Mouse (Mus musculus): ENCODE data around the gene CN725425.

Gene CN725425

DNA sequence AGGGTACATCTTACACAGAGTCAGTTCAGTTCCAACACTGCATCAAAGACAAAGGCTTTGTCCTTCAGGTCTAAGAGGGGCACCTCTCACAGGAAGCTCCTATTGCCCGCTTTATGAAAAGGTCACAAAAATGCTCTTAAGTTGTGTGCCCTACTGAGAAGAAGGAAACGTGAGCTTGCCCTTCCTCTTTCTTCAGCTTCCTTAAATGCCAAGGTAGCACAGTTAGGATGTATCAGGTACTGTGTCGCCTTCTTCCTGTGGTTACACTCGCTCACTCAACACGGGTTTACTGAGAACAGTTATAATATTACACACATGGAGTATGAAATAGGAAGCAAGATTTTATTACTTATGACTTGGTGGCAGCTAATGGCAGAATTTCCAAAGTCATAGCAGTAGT is 38.0 kb downstream of the CN725425 start:
- no peak for DNase-seq

DNA sequence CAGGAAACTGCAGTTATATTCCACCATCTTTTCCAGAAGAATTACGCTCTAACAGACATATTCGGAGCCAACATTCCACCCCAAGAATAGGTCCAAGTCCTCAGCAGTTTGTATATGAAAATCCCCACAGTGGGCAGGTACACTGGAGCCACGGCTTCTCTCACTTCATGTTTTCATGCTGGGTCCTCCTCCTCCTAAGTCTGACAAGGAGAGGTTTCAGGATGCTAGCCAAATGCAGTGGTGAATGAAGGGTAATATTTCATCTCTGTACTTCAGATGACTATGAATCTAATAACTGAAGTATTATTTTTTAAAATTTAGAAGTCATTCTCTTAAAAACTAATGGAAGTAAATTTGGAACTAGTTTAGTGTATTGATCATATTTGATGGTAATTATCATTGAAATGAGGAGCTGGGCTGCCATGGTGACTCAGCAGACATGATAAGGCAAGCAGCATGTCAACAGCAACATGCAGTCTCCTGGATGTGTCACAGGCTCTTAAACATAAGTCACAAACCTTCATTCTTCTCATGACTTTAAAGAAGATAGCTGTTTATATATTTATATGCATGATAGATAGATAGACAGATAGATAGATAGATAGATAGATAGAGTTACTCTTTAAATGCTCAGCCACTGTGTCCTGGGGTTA is 41.5 kb downstream of the CN725425 start:
- DNase-seq = no peak

DNA sequence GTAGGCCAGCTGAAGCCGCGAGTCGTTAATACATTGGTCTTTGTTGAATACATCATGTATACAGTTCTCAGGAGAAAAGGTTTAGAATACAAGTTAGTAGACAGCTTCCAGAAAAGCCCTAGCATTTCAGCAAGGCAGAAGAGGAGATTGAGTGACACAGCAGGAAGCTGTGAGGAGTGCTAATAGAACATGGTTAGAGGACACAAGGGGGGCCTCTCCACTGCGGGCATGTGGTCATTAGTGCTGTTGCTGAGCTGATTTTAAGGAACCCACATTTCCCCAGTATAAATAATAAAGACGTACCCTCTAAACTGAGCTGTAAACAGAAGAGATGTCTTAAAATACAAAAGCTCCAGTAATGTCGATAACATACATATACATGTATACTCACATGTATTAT is 51.5 kb downstream of the CN725425 start:
- DNase-seq = no peak

DNA sequence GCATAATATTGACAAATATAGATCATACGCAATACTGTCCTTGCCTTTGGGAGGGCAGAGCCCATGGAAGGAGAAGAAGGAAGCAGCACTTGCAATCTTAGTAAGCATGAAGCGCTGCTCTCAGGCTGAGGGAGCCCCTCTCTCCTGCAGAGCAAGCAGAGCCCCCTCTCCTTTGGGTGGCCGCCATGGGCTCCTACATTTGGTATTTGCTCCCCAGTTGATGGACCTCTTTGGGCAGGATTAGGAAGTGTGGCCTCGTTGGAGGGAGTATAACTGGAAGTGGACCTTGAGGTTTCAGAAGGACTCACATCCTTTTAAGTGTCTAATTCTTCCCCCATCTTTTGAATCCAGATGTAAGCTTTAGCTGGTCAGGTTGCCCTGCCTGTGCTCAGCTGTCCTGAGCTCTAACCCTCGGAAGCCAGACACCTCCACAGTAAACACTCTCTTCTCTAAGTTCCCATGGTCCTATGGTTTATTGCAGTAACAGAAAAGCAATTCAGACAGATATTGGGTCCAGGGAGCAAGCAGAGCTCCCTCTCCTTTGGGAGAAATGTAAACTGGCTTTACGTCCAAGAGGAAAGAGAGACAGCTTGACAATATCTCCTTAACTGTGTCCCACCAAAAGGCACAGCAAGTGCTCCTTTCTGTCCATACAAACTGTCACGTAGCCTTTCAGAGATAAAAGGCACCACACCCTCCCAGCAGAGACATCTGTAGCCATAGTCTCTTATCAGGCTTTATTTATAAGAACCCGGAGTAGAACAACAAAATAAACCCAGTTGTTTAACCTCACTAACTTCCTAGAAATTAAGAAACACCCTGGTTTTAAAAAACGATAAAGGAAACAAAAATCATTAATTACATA is 52.5 kb downstream of the CN725425 start:
- no peak for DNase-seq

DNA sequence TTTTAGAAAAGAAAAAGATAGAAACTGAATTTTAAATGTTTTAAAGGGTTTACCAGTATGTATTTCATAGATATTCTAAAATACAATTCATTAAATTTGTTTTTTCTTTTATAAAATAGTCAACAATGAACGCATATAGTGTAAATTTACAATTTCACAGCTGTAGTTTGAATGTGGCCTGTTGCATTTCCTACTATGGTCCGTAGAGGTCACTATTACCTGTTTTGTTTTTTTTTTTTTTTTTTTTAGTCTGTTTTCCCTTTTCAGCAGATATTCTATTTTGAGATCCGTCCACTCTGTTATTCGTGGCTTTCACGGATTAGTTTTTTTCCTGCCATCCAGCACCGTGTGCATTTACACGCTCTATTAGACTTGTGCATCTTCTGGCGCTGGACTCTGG is 53.7 kb downstream of the CN725425 start:
- peak; percentile 7 for DNase-seq

DNA sequence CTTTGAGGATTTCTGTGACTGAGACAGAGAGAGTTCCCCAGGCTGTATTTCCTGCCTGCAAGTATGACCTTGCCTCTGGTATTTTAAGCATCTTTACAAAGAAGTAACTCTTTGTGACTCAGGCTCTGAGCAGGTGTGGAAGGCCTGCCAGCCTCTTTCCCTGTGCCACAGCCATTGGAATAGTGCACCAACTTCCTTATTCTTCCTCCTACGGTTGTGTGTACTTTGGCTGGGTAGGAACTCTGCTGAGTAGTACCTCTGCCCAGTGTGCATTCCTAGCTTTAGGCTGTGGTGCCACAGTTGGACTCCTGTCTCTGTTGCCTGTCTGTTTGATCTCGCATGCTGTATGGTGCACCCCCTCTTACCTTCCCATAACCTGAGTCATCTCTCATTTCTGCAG is 56.0 kb downstream of the CN725425 start:
- no peak for DNase-seq

DNA sequence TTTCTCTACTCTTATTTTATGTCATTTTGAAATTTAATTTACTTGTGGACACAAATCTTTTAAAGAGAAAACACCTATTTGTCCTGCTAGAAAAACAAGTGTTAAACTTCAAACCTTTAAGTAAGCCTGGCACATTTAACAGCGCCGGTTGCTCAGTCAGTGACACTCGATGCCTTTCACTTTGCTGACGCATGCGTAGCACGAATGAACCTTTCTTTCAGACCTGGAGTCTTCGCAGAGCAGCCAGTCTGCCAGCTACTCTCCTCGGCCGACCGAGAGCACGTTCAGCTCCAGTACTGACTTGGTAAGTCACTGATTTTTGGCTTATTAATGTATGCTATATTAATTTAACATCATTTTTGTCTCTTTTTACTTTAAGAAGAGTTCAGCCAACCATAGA is 57.8 kb downstream of the CN725425 start:
- DNase-seq = peak; percentile 10

DNA sequence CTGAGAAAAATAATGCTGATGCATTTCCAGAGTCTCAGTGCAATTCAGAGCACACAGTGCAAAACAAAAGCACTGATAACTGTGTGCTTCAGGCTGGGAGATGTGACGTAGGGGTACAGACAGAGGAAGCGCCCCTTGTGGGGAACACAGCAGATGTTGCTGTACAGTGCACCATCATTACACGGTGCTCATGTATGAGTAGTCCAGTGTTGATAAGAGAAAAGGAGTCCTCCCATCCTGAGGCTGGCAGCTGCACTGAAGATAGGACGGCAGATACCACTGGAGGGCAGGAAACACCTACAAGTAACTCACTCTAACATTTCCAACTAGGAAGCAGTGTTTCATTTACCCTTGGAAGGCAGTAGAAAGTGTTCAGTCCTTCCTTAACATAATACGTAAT is 61.3 kb downstream of the CN725425 start:
- DNase-seq = no peak

DNA sequence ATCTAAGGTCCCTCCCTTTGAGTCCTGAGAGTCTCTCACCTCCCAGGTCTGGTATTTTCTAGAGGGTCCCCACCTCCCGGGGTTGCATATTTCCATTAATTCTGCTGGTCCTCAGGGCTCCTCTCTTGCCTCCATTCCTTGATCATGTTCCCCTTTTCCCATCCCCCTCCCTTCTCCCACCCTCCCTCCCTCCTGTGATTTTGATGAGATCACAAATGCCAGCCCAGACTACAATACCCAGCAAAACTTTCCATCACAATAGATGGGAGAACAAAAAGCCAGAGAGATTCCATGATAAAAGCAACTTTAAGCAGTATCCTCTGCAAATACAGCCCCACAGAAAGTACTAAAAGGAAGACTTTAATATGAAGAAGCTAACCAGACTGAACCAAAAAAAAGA is 64.6 kb downstream of the CN725425 start:
- DNase-seq = no peak

DNA sequence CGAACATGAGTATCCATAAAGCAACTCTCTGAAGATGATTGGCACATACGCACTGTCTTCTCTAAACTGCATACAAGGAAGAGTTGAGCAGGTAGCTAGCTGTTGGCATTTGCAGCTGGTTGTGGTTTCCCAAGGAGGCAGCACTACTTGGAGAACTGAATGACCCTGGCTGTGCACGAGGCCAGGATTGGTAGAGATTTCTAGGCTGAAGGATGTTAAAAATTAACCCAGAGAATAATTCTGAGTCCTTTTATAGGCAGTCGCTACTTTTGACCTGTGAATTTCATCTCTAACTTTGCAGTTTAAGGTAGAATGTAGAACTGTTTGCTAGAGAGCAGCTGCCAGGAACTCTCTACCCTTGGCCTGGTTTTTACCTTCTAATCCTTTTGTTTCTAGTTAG is 69.2 kb downstream of the CN725425 start:
- no peak for DNase-seq

DNA sequence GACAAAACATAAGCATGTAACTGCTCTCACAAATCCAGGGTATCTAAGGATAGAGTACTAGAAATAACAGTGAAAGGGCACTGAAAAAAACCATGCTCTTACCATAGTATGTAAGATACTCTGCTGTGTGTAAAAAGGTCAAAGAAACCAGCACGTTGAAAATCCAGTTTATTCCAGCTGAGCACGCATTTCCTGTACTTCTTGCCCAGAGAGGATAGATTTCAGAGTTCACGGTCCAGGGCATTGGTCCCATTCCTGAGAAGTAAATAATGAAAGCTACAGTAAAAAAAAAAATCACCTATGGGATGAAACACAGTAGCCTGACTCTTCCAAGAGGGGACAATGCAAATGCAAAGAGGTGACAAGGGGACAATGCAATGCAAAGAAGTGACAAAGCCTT is 76.7 kb downstream of the CN725425 start:
- no peak for DNase-seq

DNA sequence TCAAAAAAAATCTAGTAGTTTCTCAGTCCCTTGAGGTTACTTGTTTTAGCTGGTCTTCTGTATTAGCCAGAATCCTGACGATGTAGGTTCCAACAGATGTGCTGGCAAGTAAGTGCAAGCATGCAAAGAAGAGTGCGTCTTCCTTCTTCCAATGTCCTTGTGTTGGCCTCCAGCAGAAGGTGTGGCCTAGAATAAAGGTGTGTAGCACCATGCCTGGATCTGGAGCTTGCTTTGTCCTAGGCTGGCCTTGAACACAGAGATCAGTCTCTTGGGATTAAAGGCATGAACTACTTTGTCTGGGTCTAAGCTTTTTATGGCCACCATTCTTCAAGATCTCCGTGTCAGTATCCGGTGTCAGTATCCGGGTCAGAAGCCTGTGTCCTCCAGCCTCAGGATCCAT is 80.3 kb downstream of the CN725425 start:
- DNase-seq = no peak

DNA sequence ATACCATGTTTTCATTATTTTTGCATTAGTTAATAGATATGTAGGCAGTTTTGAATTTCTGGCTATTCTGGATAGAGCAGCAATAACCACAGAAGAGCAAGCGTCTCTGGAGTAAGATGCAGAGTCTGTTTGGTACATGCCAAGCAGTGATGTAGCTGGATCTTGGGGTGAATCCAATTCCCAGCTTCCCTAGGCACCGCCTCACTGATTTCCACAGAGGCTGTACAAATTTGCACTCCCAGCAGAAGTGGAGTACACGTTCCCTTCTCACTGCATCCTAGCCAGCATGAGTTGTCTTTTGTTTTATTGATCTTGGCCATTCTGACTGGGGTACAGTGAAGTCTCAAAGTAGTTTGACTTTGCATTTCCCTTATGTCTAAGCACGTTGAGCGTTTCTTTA is 82.2 kb downstream of the CN725425 start:
- DNase-seq = no peak

DNA sequence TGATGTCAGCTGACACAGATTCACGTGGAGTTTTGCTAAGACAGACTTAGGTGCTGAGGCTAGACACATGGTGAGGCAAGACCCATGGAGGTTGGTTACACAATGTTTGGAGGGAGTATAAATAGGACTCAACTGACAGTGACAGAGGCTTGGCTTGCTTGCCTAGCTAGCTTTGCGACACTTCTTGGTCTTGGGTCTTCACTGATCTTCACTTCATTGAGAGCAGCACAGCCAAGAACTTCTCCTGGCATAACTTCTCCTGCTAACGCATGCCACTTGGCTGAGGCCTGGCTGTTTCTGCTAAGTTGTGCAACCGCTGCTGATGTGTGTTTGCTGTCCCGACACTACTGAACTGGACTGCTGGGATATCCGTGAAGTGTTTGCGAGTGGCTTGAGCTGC is 83.5 kb downstream of the CN725425 start:
- DNase-seq = no peak

DNA sequence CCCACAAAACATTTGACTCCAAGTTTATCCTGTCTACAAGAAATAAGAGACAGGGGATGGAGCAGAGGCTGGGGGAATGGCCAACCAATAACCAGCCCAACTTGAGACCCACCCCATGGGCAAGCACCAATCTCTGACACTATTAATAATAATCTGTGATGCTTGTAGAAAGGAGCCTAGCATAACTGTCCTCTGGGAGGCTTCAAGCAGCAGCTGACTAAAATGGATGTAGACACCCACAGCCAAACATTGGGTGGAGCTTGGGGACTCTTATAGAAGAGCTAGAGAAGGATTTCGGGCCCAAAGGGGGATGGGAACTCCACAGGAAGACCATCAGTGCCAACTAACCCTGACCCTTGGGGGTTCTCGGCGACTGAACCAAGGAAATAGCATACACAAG is 84.1 kb downstream of the CN725425 start:
- DNase-seq = no peak

DNA sequence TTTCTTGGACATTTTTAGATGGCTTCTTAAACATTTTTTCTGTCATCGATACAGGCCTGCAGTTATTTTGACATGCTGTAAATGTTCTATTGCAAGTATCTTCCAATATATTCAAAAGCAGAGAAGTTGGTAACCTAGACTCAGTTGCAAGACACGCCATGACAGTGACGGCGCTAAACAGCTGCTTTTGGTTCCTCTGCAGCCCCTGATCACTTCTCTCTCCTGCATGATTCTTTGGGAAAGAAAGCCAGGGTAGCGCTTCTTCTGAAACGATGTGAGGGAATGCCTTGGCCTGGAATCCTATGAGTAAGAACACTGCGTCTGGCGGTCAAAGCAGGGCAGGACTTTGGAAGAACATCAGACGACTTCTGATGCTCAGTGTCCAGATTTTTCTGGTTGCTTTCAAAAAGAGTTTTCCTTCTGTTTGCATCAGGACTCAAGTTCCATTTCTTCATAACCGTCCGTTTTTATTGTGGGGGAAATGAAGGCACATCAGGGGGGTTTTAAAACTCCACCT is 100.1 kb downstream of the CN725425 start:
- no peak for DNase-seq

DNA sequence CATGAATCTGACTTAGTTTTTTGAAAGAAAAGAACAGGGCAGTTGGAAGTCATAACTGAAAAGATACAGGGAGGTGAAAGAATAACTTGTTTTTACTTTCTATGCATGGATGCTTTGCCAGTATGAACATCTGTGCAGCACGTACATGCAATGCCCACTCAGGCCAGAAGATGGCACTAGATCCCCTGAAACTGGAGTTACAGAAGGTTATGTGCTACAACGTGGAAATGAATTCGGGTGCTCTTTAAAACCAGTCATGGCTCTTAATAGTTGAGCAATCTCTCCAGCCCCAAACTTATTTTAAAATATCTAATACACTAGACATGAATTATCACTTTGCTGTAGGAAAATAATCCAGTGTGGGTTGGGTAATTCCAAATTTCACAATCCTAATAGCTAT is 102.1 kb downstream of the CN725425 start:
- DNase-seq = peak; percentile 84

DNA sequence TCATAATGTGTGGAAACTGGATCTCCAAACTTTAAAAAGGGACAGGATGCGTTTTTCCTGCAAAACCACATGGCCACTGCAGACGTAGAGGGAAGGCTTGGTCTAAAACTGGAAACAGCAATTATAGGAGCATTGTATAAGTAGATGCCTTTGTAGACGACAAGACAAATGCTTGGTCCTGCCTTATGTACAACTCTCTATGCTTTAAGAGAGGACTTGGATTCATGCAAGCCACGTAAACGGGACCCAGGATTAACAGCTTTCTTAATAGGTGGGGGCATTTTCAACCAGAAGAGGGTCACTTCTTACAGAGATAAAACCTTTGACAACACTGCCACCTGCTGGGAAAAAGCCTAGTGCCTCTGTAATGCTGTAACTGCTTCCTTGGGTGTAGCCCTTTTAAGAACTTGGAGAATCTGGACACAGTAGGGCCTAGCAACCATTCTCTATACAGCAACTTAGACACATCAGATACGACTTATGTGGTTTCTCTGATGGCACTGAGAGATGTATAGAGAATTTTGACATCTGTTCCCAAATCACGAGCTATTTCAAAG is 105.1 kb downstream of the CN725425 start:
- DNase-seq = peak; percentile 86

All from retina, postnatal 1 day (tissue).